Mouse (Mus musculus) gastrocnemius, adult 8-10 months (tissue): ENCODE measurements around the gene Gas2l2. TPM values are rescaled to one million over a fixed set of nuclear protein-coding genes. Genes with fewer than 3 reads are reported as not detected.

Source experiments
- DNase-seq, 2 experiments: peaks; one replicate each; pipeline ENCODE4 v3.0.0; 2022; ENCODE audit warnings: low spot score in 2 of 2
- total RNA-seq, 4 experiments: library from RNA; stranded (reverse); gene quantifications; 2 replicates each; pipeline ENCODE4 v1.2.4; 2022

Gene Gas2l2
- total RNA-seq, 4 experiments from 2014 or later, result not detected

GRCm38 (mm10) chr11:83397626-83398025 is 31.6 kb downstream of the Gas2l2 start:
- DNase-seq, result no peak

- DNase-seq, result no peak
These were observed 34.3 kb downstream of the Gas2l2 start for GRCm38 (mm10) chr11:83394802-83395439.

- DNase-seq, result no peak
These were observed 36.2 kb downstream of the Gas2l2 start for GRCm38 (mm10) chr11:83393062-83393461.

GRCm38 (mm10) chr11:83383532-83383887 is 45.7 kb downstream of the Gas2l2 start:
- DNase-seq, result no peak

- no peak for DNase-seq
These were observed 46.3 kb downstream of the Gas2l2 start for GRCm38 (mm10) chr11:83382876-83383531.

- DNase-seq, result no peak
These were observed 49.4 kb downstream of the Gas2l2 start for GRCm38 (mm10) chr11:83379745-83380341.

Other genes with a start within 250 kb of the Gas2l2 start
- under 1 TPM in 3 of 4 experiments, not detected in 1; 0.24 to 0.43 (median 0.34) TPM for gene Slfn3, start 238.1 kb downstream of the Gas2l2 start, total RNA-seq
- not detected for gene Slfn14, start 142.7 kb downstream of the Gas2l2 start, total RNA-seq
- gene Ap2b1, start 130.4 kb downstream of the Gas2l2 start, total RNA-seq, result 10 to 100 TPM; 28.5 to 34.9 (median 32.6) TPM
- gene Pex12, start 126.9 kb downstream of the Gas2l2 start, total RNA-seq, result 10 to 100 TPM in 3 of 4 experiments, 1 to 10 TPM in 1; 9.2 to 17.1 (median 15.2) TPM
- under 1 TPM; 0.19 to 0.63 (median 0.49) TPM for gene Rasl10b, start 20.3 kb downstream of the Gas2l2 start, total RNA-seq
- not detected for gene 1700020L24Rik, start 8.2 kb upstream of the Gas2l2 start, total RNA-seq
- 1 to 10 TPM; 1.7 to 2.6 (median 2.1) TPM for gene Mmp28, start 33.6 kb upstream of the Gas2l2 start, total RNA-seq
- gene Taf15, start 43.6 kb upstream of the Gas2l2 start, total RNA-seq, result 10 to 100 TPM; 17.5 to 28.4 (median 22.8) TPM
- gene Heatr9, start 92.7 kb upstream of the Gas2l2 start, total RNA-seq, result not detected
- gene Ccl5, start 101.1 kb upstream of the Gas2l2 start, total RNA-seq, result not detected
- 1 to 10 TPM in 3 of 4 experiments, under 1 TPM in 1; 0.07 to 2.7 (median 1.4) TPM for gene Ccl9, start 149.2 kb upstream of the Gas2l2 start, total RNA-seq
- 1 to 10 TPM in 3 of 4 experiments, under 1 TPM in 1; 0.73 to 4.7 (median 2.2) TPM for gene Ccl6, start 163.6 kb upstream of the Gas2l2 start, total RNA-seq
- not detected for gene Rpl9-ps1, start 216.2 kb upstream of the Gas2l2 start, total RNA-seq
- not detected for gene Ccl3, start 219.9 kb upstream of the Gas2l2 start, total RNA-seq
- gene Ccl4, start 233.1 kb upstream of the Gas2l2 start, total RNA-seq, result not detected